Mouse (Mus musculus) neutrophil, adult 5-6 weeks (primary cell): ENCODE results near the gene Rhox3f. TPM values are rescaled to one million over a fixed set of nuclear protein-coding genes. Genes with fewer than 3 reads are reported as not detected.
"Not testable (repeated sequence)": the region's sequence is repeated elsewhere in the genome, so short reads cannot be mapped to it uniquely, and the experiment has no call there.

Experiments
- ATAC-seq: fragments of 151-379, 151-347 bp; 2 replicates; pipeline ENCODE4 v1.8.0; 2017; ENCODE audit warnings: mild to moderate bottlenecking, moderate TSS enrichment; ENCODE audit not compliant: insufficient number of reproducible peaks, poor library complexity, low FRiP score, severe bottlenecking; ENCODE audit errors: extremely low read depth
- total RNA-seq: library from RNA; stranded (forward); fragments of 200-1000 nt; gene quantifications from 2 replicates; pipeline ENCODE4 v1.2.3, GENCODE M21; 2017

The Rhox3f gene
- not detected in 2 replicates for total RNA-seq

DNA sequence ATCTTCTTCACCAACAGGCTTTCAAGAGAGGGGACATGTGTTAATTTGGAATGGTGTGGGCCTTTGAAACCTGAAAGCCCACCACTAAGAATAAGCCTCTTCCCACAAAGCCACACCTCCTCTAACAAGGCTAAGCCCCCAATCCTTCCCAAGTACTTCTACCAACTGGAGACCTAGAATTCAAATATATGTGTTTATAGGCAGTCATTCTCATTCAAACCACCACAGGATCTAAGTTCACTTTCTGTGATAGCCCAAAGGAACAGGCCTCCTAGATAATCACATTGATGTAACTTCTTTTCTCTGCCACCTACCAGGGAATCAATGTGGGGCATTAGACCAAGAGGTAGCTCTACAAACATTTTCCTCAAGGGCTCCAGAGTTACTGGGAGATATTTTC lies at the start of gene Rhox3f:
Rhox3f (plus strand) TSS at position 301 of the 400 bp plus-strand sequence.
- not testable (repeated sequence) for ATAC-seq

GRCm38 (mm10) chrX:37541719-37542118 lies 39.1 kb upstream of the Rhox3f start, which contains the start of gene Rhox3e:
Gene Rhox3e (plus strand): TSS chrX:37542019.
- ATAC-seq, result not testable (repeated sequence)

DNA sequence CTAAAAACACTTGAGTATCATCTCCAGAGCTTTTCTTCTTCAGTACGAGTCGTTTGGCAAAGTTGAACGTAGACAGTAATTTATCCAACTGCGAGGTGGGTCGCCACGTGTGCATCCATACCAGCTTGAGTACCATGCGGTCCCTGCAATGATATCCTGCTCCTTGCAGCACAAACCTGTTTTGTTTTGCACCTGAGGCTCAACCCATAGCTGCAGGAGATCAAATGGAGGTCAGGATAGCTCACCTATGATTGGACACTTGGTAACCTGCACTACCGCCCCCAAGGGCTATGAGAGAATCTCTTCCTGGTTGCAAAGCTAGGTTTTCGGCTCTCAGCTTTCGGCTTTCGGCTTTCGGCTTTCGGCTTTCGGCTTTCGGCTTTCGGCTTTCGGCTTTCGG lies 23.7 kb upstream of the Rhox3f start, which contains the start of gene Rhox4e:
Rhox4e (plus strand) TSS at position 301 of the 400 bp plus-strand sequence.
- ATAC-seq, result not testable (repeated sequence)

GRCm38 (mm10) chrX:37571105-37571504 lies 9.7 kb upstream of the Rhox3f start, which contains the start of gene Rhox2f:
Gene Rhox2f (plus strand): TSS chrX:37571405.
- ATAC-seq, result not testable (repeated sequence)

DNA sequence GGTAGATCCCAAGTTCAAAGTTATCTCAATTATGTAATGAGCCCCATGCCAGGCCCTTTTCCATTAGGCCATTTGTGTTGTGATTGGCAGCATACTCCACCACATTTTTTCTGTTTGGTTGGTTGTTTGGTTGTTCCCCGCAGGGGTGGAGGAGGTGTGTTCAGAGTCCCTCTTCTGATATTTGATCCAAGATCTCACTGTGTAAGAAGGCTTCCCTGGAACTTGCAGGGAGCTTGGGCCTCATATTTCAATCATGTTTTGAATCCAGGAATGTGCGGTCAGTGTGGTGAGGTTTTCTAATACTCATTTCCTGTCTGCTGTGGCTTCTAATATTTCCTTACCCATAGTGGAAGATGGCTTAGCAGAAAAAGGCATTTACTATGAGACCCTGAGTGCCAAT lies 8.2 kb upstream of the Rhox3f start:
- not testable (repeated sequence) for ATAC-seq

- ATAC-seq, result not testable (repeated sequence)
Observed at GRCm38 (mm10) chrX:37607604-37608003, 26.8 kb downstream of the Rhox3f start, which contains the start of gene Rhox4f. Gene Rhox4f (minus strand): TSS chrX:37607704.

- not testable (repeated sequence) for ATAC-seq
Observed at GRCm38 (mm10) chrX:37628512-37628911, 47.7 kb downstream of the Rhox3f start, which contains the start of gene Rhox3g. Gene Rhox3g (minus strand): TSS chrX:37628612.

Other genes starting within 250 kb of the Rhox3f start
- gene Rhox3a2, start 201.0 kb upstream of the Rhox3f start, total RNA-seq, result not detected in 2 replicates
- gene Rhox4a2, start 190.1 kb upstream of the Rhox3f start, total RNA-seq, result not detected in 2 replicates
- gene Rhox2b, start 168.9 kb upstream of the Rhox3f start, total RNA-seq, result not detected in 2 replicates
- not detected in 2 replicates for gene Rhox4b, start 148.5 kb upstream of the Rhox3f start, total RNA-seq
- gene Rhox2c, start 127.3 kb upstream of the Rhox3f start, total RNA-seq, result not detected in 2 replicates
- gene Rhox3c, start 122.4 kb upstream of the Rhox3f start, total RNA-seq, result not detected in 2 replicates
- not detected in 2 replicates for gene Rhox4c, start 100.7 kb upstream of the Rhox3f start, total RNA-seq
- not detected in 2 replicates for gene Rhox2d, start 87.6 kb upstream of the Rhox3f start, total RNA-seq
- not detected in 2 replicates for gene Rhox4d, start 66.6 kb upstream of the Rhox3f start, total RNA-seq
- not detected in 2 replicates for gene Rhox2e, start 50.5 kb upstream of the Rhox3f start, total RNA-seq
- not detected in 2 replicates for gene Rhox3e, start 39.0 kb upstream of the Rhox3f start, total RNA-seq
- not detected in 2 replicates for gene Rhox4e, start 23.6 kb upstream of the Rhox3f start, total RNA-seq
- not detected in 2 replicates for gene Rhox2f, start 9.6 kb upstream of the Rhox3f start, total RNA-seq
- not detected in 2 replicates for gene Rhox4f, start 26.7 kb downstream of the Rhox3f start, total RNA-seq
- gene Rhox3g, start 47.6 kb downstream of the Rhox3f start, total RNA-seq, result not detected in 2 replicates
- not detected in 2 replicates for gene Rhox2g, start 62.5 kb downstream of the Rhox3f start, total RNA-seq
- gene Rhox4g, start 70.3 kb downstream of the Rhox3f start, total RNA-seq, result not detected in 2 replicates
- gene Rhox3h, start 87.8 kb downstream of the Rhox3f start, total RNA-seq, result not detected in 2 replicates
- not detected in 2 replicates for gene Rhox2h, start 92.3 kb downstream of the Rhox3f start, total RNA-seq
- not detected in 2 replicates for gene Rhox5, start 223.8 kb downstream of the Rhox3f start, total RNA-seq
- not detected in 2 replicates for gene Rhox6, start 245.9 kb downstream of the Rhox3f start, total RNA-seq